Mouse (Mus musculus): ENCODE data around the gene Zfp853.

Gene Zfp853

DNA sequence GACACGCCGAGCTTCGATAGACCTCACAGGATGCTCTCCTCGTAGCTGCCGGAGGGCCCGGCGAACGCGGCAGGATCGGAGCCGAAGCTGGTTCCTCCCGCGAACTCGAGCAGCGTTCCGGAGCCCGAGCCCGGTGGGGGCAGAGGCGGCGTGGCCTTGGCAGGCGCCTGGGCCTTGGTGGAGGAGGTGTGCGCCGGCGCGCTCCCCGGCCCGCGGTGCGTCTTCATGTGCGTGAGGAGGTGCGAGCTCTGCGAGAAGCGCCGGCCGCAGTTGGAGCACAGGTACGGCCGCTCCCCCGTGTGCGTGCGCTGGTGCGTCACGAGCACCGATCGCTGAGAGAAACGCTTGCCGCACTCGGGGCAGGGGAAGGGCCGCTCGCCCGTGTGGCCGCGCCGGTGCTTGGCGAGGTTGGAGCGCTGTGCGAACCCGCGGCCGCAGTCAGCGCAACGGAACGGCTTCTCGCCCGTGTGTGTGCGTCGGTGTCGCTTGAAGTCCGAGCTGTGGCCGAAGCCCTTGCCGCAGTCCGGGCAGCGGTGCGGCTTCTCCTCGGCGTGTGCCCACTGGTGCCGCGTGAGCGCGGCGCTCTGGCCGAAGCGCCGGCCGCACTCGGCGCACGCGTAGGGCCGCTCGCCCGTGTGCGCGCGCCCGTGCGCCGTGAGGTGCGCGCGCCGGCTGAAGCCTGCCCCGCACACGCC lies 40.1 kb downstream of the Zfp853 start:
- DNase-seq (ENCODE audit: low spot score in 2 of 2) = peak in 1 of 2 experiments; percentile 19

GRCm38 (mm10) chr5:143252791-143253185 lies 40.6 kb downstream of the Zfp853 start:
- no peak for DNase-seq (ENCODE audit: low spot score in 2 of 2)

DNA sequence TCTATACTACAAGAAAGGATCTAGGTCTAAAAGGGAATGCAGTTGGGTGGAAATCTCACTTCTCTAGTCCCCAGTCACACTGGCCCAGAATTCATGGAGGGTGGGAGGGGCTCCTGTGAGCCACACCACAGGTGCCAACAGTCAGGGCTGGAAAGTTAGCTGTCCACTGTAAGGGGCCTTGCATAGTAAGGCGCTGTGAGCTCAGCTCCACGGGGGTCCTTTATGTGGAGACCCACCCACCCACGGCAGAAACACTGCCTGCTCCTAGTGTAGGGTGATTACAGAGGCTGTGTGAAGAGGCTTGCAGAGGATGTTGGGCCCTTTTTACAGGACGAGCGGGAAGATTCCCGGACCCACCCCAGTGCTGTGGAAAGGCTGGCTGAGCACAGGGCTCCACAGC lies 41.4 kb downstream of the Zfp853 start:
- DNase-seq (ENCODE audit: low spot score in 2 of 2) = no peak

DNA sequence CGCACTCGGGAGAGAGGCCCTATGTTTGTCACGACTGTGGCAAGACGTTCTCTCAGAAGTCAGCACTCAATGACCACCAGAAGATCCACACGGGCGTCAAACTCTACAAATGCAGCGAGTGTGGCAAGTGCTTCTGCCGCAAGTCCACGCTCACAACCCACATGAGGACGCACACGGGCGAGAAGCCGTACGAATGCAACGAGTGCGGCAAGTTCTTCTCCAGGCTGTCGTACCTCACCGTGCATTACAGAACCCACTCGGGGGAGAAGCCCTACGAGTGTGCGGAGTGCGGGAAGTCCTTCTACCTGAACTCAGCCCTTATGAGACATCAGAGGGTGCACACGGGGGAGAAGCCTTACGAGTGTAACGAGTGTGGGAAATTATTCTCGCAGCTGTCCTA lies 48.5 kb downstream of the Zfp853 start:
- DNase-seq (ENCODE audit: low spot score in 2 of 2) = no peak
